Mouse (Mus musculus) cerebellum, adult 11 months (tissue): ENCODE measurements around the gene Lats1.
"Not testable (repeated sequence)": the region's sequence is repeated elsewhere in the genome, so short reads cannot be mapped to it uniquely, and the experiment has no call there.

ENCODE experiments used
- DNase-seq: peaks from one replicate; pipeline ENCODE4 v3.0.0; 2022

Gene Lats1

DNA sequence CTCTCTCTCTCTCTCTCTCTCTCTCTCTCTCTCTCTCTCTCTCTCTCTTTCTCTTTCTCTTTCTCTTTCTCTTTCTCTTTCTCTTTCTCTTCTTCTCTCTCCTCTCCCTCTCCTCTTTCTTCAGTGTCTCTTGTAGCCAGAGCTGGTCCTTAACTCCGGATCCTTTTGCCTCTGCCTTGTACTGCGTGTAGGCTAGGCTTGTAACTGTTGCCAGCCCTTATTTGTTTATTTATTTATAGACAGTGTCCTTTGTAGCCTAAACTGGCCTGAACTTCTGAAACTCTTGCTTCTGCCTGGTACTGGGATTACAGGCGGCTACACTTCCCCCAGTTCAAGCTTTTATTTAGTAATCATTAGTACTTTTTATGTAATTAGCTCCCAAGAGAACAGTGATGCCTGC, 46.0 kb downstream of the Lats1 start:
- no peak for DNase-seq

DNA sequence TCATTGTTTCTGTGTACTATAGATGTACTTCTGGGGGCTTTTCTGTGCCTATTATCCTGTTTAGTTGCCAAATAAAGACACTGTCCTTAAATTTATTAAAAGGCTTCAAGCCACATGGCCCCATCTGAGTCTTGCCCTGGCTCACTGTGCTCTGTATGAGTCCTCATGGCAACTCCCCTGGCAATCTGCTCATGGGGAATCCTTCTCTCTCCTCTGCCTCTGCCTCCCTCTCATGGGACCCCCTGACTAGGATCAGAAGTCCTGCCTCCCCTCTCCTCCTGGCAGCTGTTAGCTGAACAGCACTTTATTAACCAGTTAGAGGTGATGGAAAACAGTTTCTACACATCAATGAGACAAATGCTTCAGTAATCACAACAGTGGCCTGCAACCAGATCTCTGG, 50.6 kb downstream of the Lats1 start:
- DNase-seq = no peak

- no peak for DNase-seq
Measured at GRCm38 (mm10) chr10:7737122-7737521, 56.1 kb downstream of the Lats1 start.

GRCm38 (mm10) chr10:7737914-7738313, 56.9 kb downstream of the Lats1 start:
- no peak for DNase-seq

GRCm38 (mm10) chr10:7745528-7745927, 64.5 kb downstream of the Lats1 start:
- DNase-seq = not testable (repeated sequence)

DNA sequence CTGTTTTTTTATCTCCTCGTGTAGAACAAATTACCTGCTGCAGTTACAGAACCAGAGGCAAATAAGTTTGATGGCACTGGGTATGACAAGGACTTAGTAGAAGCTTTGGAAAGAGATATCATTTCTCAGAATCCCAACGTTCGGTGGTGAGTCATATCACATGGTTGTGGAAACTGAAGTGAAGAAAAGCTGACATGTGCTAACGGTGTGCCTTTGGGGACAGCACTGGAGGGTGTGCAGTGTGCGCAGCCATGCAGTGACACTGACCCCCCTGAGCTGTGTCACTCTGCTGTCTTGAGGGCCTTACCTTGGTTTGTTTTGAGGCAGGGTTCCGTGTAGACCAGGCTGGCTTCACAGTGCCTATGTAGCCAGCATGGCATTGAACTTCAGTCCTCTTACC, 67.7 kb downstream of the Lats1 start:
- DNase-seq = no peak

- DNase-seq = no peak
Measured at GRCm38 (mm10) chr10:7757544-7757943, 76.5 kb downstream of the Lats1 start.
